Mouse (Mus musculus) erythroblast, embryonic 14.5 days (primary cell): ENCODE data around the gene Gm39653.
"Not testable (repeated sequence)": the region's sequence is repeated elsewhere in the genome, so short reads cannot be mapped to it uniquely, and the experiment has no call there.

Experiments used
- GATA1 ChIP-seq: IDR thresholded peaks from 2 replicates; pipeline ENCODE4 v1.6.1; 2012; ENCODE audit warnings: low read length, inconsistent platforms, mixed read lengths
- TAL1 ChIP-seq: IDR thresholded peaks from 3 replicates; pipeline ENCODE4 v1.6.1; 2012; ENCODE audit warnings: low read length, inconsistent platforms, mixed read lengths

DNA sequence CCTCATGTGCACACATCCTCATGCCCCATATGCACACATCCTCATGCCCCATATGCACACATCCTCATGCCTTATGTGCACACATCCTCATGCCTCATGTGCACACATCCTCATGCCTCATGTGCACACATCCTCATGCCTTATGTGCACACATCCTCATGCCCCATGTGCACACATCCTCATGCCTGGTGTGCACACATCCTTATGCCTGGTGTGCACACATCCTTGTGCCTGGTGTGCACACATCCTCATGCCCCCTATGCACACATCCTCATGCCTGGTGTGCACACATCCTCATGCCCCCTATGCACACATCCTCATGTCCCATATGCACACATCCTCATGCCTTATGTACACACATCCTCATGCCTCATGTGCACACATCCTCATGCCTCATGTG is 14.6 kb downstream of the Gm39653 start:
- TF ChIP-seq GATA1, TAL1: not testable (repeated sequence)
